ENCODE assay signal across 26 mouse cellular contexts in genomic region chr2:6466396-6466795, GRCm38 (mm10).
A peak's percentile ranks its signal among the peaks of the same experiment; 100 is the strongest.
DNase-seq lines count a peak whose midpoint lies in the region; ATAC-seq and TF ChIP-seq lines count a peak whose summit lies in the region.
"Had no signal": no experiment of that assay in that cellular context is flagged by ENCODE, and none has a peak within 500 bp of the region (broad histone marks: within the 10 kb centered on the region; RNA-seq: fewer than 3 reads in every experiment).

No protein-coding gene starts in this region.

- no peak for DNase-seq in heart, adult 9 months (ENCODE audit: low spot score in 2 of 2)
- DNase-seq in lung, embryonic 14.5 days: peak; percentile 38
- DNase-seq in lung, postnatal 14 days: no peak
- peak; percentile 7 for DNase-seq in 416B (ENCODE audit: low read depth)
- no peak for DNase-seq in cerebellum, adult 9-10 months
- DNase-seq: adrenal gland, adult 8-10 months; adrenal gland, postnatal 25 days; cerebellum, adult 11-12 months; cerebellum, adult 8-10 months; cerebellum, postnatal 14 days; forebrain, postnatal 0 days; gastrocnemius, adult 2 months; gastrocnemius, postnatal 14 days; heart, adult 11 months; heart, postnatal 14 days; heart, postnatal 4 days had no signal

- H3K9ac ChIP-seq in heart, embryonic 13.5 days: no peak overlapping the region
- no peak overlapping the region for H3K9ac ChIP-seq in lung, embryonic 14.5 days
- no peak overlapping the region for H3K9ac ChIP-seq in embryonic facial prominence, embryonic 15.5 days
- H3K9ac ChIP-seq: embryonic facial prominence, embryonic 12.5 days; forebrain, postnatal 0 days; heart, embryonic 12.5 days; hindbrain, embryonic 14.5 days had no signal

- 71% methylated on average over 6 of the region's 6 CpGs for WGBS in heart, embryonic 13.5 days
- WGBS in lung, embryonic 14.5 days: 60% methylated on average over 6 of the region's 6 CpGs
- WGBS in embryonic facial prominence, embryonic 15.5 days: 44% methylated on average over 6 of the region's 6 CpGs

- peaks cover 39% of the 10 kb centered on the region for H3K4me1 ChIP-seq in heart, embryonic 13.5 days
- H3K4me1 ChIP-seq in lung, embryonic 14.5 days (ENCODE audit: insufficient read depth): no peaks in the 10 kb centered on the region
- peaks cover 27% of the 10 kb centered on the region for H3K4me1 ChIP-seq in embryonic facial prominence, embryonic 15.5 days

- TF ChIP-seq CTCF in lung, embryonic 14.5 days (IDR thresholded peaks at IDR 0.05; ENCODE audit: low read depth): no peak

- H3K4me2 ChIP-seq in heart, embryonic 13.5 days: no peak overlapping the region
- no peak overlapping the region for H3K4me2 ChIP-seq in lung, embryonic 14.5 days
- no peak overlapping the region for H3K4me2 ChIP-seq in embryonic facial prominence, embryonic 15.5 days (replicated peaks)
- H3K4me2 ChIP-seq: embryonic facial prominence, embryonic 12.5 days; heart, embryonic 12.5 days; hindbrain, embryonic 14.5 days had no signal

- H3K4me3 ChIP-seq in heart, embryonic 13.5 days: no peak overlapping the region
- no peak overlapping the region for H3K4me3 ChIP-seq in lung, embryonic 14.5 days (ENCODE audit: low read depth, low read length)
- H3K4me3 ChIP-seq in embryonic facial prominence, embryonic 15.5 days (replicated peaks): no peak overlapping the region
- H3K4me3 ChIP-seq: embryonic facial prominence, embryonic 12.5 days; gastrocnemius, adult 2 months; heart, embryonic 12.5 days had no signal

- H3K27ac ChIP-seq in heart, embryonic 13.5 days (replicated peaks): 0 out of 2 replicates have a peak overlapping the region, but pooled peaks have one; percentile 24
- H3K27ac ChIP-seq in lung, embryonic 14.5 days (ENCODE audit: low read depth): no peak overlapping the region
- peak overlapping the region; percentile 12 for H3K27ac ChIP-seq in embryonic facial prominence, embryonic 15.5 days (replicated peaks)
- H3K27ac ChIP-seq: embryonic facial prominence, embryonic 12.5 days; gastrocnemius, adult 2 months; hindbrain, embryonic 14.5 days; hindbrain, postnatal 0 days had no signal

- no peaks in the 10 kb centered on the region for H3K27me3 ChIP-seq in heart, embryonic 13.5 days (replicated peaks)
- H3K27me3 ChIP-seq in lung, embryonic 14.5 days (ENCODE audit: insufficient read depth, low read length): no peaks in the 10 kb centered on the region
- H3K27me3 ChIP-seq in embryonic facial prominence, embryonic 15.5 days: no peaks in the 10 kb centered on the region
- H3K27me3 ChIP-seq: embryonic facial prominence, embryonic 12.5 days; heart, embryonic 12.5 days had no signal

- no peaks in the 10 kb centered on the region for H3K36me3 ChIP-seq in heart, embryonic 13.5 days
- no peaks in the 10 kb centered on the region for H3K36me3 ChIP-seq in lung, embryonic 14.5 days (ENCODE audit: insufficient read depth)
- H3K36me3 ChIP-seq in embryonic facial prominence, embryonic 15.5 days: no peaks in the 10 kb centered on the region
- H3K36me3 ChIP-seq: embryonic facial prominence, embryonic 12.5 days; heart, embryonic 12.5 days had no signal

- 0 out of 2 replicates have a peak, but pooled peaks cover 8% of the 10 kb centered on the region for H3K9me3 ChIP-seq in heart, embryonic 13.5 days
- H3K9me3 ChIP-seq in lung, embryonic 14.5 days (ENCODE audit: low read depth, low read length): no peaks in the 10 kb centered on the region
- no peaks in the 10 kb centered on the region for H3K9me3 ChIP-seq in embryonic facial prominence, embryonic 15.5 days (replicated peaks)
- H3K9me3 ChIP-seq: embryonic facial prominence, embryonic 12.5 days had no signal

- no peak for ATAC-seq in heart, embryonic 13.5 days (ENCODE audit: extremely low read depth, insufficient number of reproducible peaks, low FRiP score, low TSS enrichment)
- no peak for ATAC-seq in lung, embryonic 14.5 days (ENCODE audit: insufficient read depth)
- no peak for ATAC-seq in embryonic facial prominence, embryonic 15.5 days (ENCODE audit: insufficient number of reproducible peaks, low FRiP score, low TSS enrichment, low read depth)
- ATAC-seq: activated CD4-positive, CD25-positive, alpha-beta regulatory T cell, adult 4 months; CD4-positive, CD25-positive, alpha-beta regulatory T cell, adult 4 months; forebrain, embryonic 14.5 days; forebrain, postnatal 0 days; hindbrain, postnatal 0 days; inflammation-experienced regulatory T-cells, adult 6 months had no signal

Comparison
In these comparisons a context has a peak if more than half of its experiments do, and no peak if none do; other contexts are left out.
1. DNase-seq: peak in lung, embryonic 14.5 days (single experiment) and 416B (single experiment); none in heart, adult 9 months (0 of 2), lung, postnatal 14 days (single experiment) and cerebellum, adult 9-10 months (single experiment).